Mouse (Mus musculus) limb, embryonic 14.5 days (tissue): ENCODE results near the gene 4933417A18Rik. TPM values are rescaled to one million over a fixed set of nuclear protein-coding genes. Genes with fewer than 3 reads are reported as not detected.
"Not testable (repeated sequence)": the region's sequence is repeated elsewhere in the genome, so short reads cannot be mapped to it uniquely, and the experiment has no call there.

ENCODE experiments used
- ATAC-seq: fragments of 200-750 bp; cut with Nextera tagmentation; 2 replicates; pipeline ENCODE4 v1.8.0; 2017; ENCODE audit warnings: low read depth, moderate number of reproducible peaks, moderate TSS enrichment; ENCODE audit not compliant: low FRiP score
- DNase-seq: peaks from one replicate; pipeline ENCODE4 v3.0.0-alpha.2; 2015; ENCODE audit warnings: low spot score
- H3K27ac ChIP-seq: fragments of 300-500 bp; sonication (generic); replicated peaks from 2 replicates; pipeline ENCODE4 v1.5.1; 2014; ENCODE audit warnings: low read depth, mild to moderate bottlenecking, low read length, moderate library complexity, mixed read lengths
- H3K27me3 ChIP-seq: fragments of 300-500 bp; sonication (generic); 2 replicates; pipeline ENCODE4 v1.6.1; 2014; ENCODE audit warnings: low read length, mixed read lengths; ENCODE audit not compliant: control insufficient read depth, insufficient read depth
- H3K36me3 ChIP-seq: fragments of 300-500 bp; sonication (generic); 2 replicates; pipeline ENCODE4 v1.6.1; 2014; ENCODE audit warnings: mild to moderate bottlenecking, low read length, moderate library complexity, mixed read lengths; ENCODE audit not compliant: control insufficient read depth, insufficient read depth
- H3K4me1 ChIP-seq: fragments of 300-500 bp; sonication (generic); 2 replicates; pipeline ENCODE4 v1.6.1; 2014; ENCODE audit warnings: antibody characterized with exemption, low read length, mixed read lengths; ENCODE audit not compliant: control insufficient read depth, insufficient read depth
- H3K4me2 ChIP-seq: fragments of 300-500 bp; sonication (generic); replicated peaks from 2 replicates; pipeline ENCODE4 v1.6.1; 2014; ENCODE audit warnings: low read depth, mild to moderate bottlenecking, low read length, moderate library complexity; ENCODE audit not compliant: severe bottlenecking
- H3K4me3 ChIP-seq: fragments of 300-500 bp; sonication (generic); replicated peaks from 2 replicates; pipeline ENCODE4 v1.5.1; 2014; ENCODE audit warnings: low read length
- H3K9ac ChIP-seq: fragments of 300-500 bp; sonication (generic); 2 replicates; pipeline ENCODE4 v1.6.1; 2014; ENCODE audit warnings: mild to moderate bottlenecking, low read depth, low read length, moderate library complexity; ENCODE audit not compliant: severe bottlenecking
- H3K9me3 ChIP-seq: fragments of 300-500 bp; sonication (generic); 2 replicates; pipeline ENCODE4 v1.6.1; 2016; ENCODE audit warnings: low read length; ENCODE audit not compliant: control insufficient read depth
- POLR2A ChIP-seq: fragments of 200-500 bp; IDR thresholded peaks from 2 replicates; pipeline ENCODE4 v1.8.0; 2012; ENCODE audit warnings: inconsistent platforms, mild to moderate bottlenecking, moderate library complexity, borderline replicate concordance; ENCODE audit not compliant: insufficient read depth, insufficient read length; ENCODE audit errors: extremely low read depth
- WGBS: fragments of 180-500 bp; shearing (Covaris S2); extraction: QIAGEN DNeasy Blood & Tissue Kit; methylation state at CpG from one replicate; pipeline ENCODE4 v1.1.7; 2014; 5-methylcytosine and 5-hydroxymethylcytosine counted together
- polyA plus RNA-seq, 2 experiments: library from polyadenylated mRNA; depleted of rRNA in 1 of 2; stranded (reverse) in 1 of 2; unstranded in 1 of 2; fragments of >200 nt; fragmentation: Nextera tagmentation in 1 of 2; extraction: Ambion mirVana in 1 of 2; gene quantifications; 2 replicates each; pipeline versions ENCODE4 v1.2.1 to v1.2.3; 2012 to 2014

4933417A18Rik gene
- polyA plus RNA-seq (2012; rRNA removed) = not detected in 2 replicates
- polyA plus RNA-seq (2014; fragmentation: Nextera tagmentation; extraction: Ambion mirVana) = not detected in 2 replicates

DNA sequence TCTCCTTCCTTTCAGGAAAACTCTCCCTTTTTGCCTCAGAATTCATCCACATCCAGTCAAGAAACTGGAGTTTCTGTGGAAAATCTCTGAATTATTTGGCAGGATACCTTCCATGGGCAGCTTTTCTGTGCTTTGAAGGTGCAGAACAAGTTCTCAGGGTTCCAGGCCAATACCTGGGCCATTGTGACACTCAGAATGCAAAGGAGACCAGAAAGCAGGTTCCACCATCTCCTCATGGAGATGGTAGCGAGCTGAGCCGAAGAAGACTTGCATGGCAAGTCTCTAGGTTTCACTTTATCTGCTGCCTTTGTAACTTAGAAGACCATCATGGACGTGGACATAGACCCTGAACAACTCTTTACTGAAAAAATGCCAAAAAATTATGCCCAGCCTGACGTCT lies at the start of gene 4933417A18Rik, which contains the start of gene Fam217a:
4933417A18Rik (plus strand) TSS at position 200 of the 400 bp plus-strand sequence.
Fam217a (minus strand) TSS at position 101 of the 400 bp plus-strand sequence.
- Histone ChIP-seq H3K9ac (no peak within 1 kb of the TSS), H3K27ac (no peak within 1 kb of the TSS), H3K4me3 (no peak within 1 kb of the TSS), H3K27me3 (no peaks in the 10 kb centered on the region), H3K4me1 (no peaks in the 10 kb centered on the region), H3K4me2 (no peak within 1 kb of the TSS), H3K36me3 (no peaks in the 10 kb centered on the region), H3K9me3 (no peaks in the 10 kb centered on the region)
- no peak for ATAC-seq
- WGBS = 81% methylated on average over 4 of the region's 4 CpGs
- no peak for TF ChIP-seq POLR2A
- no peak for DNase-seq

DNA sequence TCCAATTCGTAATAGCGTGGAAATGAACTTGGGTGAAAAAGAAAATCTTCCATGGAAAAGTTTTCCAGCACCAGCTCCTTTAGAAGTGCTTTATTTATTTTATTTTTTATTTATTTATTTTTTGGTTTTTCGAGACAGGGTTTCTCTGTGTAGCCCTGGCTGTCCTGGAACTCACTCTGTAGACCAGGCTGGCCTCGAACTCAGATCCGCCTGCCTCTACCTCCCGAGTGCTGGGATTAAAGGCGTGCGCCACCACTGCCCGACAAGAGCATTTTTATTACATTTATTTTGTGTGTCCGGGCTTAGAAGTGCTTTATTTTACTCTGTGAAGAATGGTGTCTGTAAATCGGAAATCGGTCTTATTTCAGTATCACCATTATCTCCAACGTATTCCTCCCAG lies 49.5 kb upstream of the 4933417A18Rik start:
- Histone ChIP-seq H3K4me2 (peak overlapping the region; percentile 76), H3K9ac (peak overlapping the region; percentile 96; the same call in 1 of the 2 replicates), H3K4me1 (peaks cover 10% of the 10 kb centered on the region), H3K27ac (peak overlapping the region; percentile 98), H3K4me3 (peak overlapping the region; percentile 99)
- not testable (repeated sequence) for DNase-seq, H3K27me3 ChIP-seq, H3K9me3 ChIP-seq, H3K36me3 ChIP-seq, ATAC-seq
- 17% methylated on average over 13 of the region's 13 CpGs for WGBS

DNA sequence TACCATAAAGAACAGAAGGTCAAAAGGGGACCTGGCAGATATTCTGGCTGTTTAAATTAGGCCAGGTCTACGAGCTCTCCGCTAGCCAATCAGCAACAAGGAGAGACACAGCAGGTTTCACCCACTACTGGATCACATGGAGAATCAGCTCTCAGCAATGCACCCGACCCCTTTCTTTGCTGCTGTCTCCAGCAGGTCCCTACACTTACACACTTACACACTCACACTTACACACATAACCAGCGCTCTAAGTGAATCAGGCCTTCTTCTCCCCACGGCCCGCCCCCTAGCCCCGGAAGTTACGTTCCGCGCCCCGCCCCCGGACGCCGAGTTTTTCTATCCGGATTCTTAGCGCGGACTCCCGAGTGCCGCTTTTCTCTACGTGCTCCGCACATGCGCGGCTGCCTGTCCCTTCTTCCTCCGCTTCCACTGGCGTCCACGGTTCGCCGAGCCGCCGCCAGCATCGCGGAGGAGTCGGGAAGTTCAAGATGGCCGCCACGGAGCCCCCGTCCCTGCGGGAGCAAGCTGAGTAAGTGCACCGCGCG lies 49.0 kb upstream of the 4933417A18Rik start, which contains the start of gene Prpf4b:
Prpf4b (plus strand) TSS at position 137 of the 545 bp plus-strand sequence.
- ATAC-seq (peak; percentile 75), DNase-seq (peak; percentile 92)
- peak within 1 kb of the TSS; percentile 98 for H3K27ac ChIP-seq
- no peaks in the 10 kb centered on the region for H3K27me3 ChIP-seq
- H3K4me3 ChIP-seq = peak within 1 kb of the TSS; percentile 99
- H3K4me1 ChIP-seq = peaks cover 10% of the 10 kb centered on the region
- H3K4me2 ChIP-seq = peak within 1 kb of the TSS; percentile 76
- WGBS = under 1% methylated on average over 39 of the region's 40 CpGs
- H3K9ac ChIP-seq = peak within 1 kb of the TSS; percentile 96
- H3K36me3 ChIP-seq = no peaks in the 10 kb centered on the region
- no peaks in the 10 kb centered on the region for H3K9me3 ChIP-seq
- no peak for TF ChIP-seq POLR2A

DNA sequence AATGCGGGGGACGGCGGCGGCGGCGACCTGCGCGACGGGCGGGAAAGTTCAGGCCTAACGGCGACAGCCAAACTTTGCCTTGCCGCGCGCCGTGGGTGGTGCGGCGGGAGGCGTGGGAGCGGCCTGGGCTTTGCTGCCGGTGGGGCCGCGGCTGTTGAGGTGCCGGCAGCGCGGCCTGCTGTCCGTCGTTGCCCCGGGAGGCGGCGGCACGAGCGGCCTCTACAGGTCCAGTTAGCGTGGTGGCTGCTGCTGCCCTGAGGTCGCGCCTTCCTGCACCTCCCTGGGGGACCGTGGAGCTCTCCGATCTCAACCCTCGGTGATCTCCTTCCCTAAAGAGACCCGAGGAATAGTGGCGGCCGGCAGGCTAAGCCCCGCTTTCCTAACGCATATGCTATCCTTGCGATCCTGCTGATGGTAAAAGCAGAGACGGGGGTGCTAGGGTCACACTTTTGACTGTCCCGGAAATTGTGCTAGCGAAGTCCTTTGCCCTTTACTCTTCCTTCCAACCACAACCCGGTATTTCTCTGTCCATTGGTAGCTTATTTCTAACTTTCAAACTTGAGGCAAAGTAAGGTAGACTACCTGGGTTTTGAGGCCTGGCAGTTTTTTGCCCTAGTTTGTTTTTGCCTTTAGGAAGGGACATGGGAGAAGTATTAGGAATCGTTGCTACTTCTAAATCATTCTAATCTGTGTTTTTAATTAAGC lies 48.3 kb upstream of the 4933417A18Rik start:
- 1% methylated on average over 29 of the region's 50 CpGs for WGBS
- Histone ChIP-seq H3K4me1 (peaks cover 10% of the 10 kb centered on the region), H3K9me3 (no peaks in the 10 kb centered on the region), H3K4me3 (peak overlapping the region; percentile 99), H3K27me3 (no peaks in the 10 kb centered on the region), H3K4me2 (peak overlapping the region; percentile 76), H3K9ac (peak overlapping the region; percentile 96), H3K36me3 (0 out of 2 replicates have a peak, but pooled peaks cover under 1% of the 10 kb centered on the region), H3K27ac (peak overlapping the region; percentile 98)
- peak; percentile 23 for ATAC-seq
- TF ChIP-seq POLR2A = no peak
- DNase-seq = peak; percentile 34

DNA sequence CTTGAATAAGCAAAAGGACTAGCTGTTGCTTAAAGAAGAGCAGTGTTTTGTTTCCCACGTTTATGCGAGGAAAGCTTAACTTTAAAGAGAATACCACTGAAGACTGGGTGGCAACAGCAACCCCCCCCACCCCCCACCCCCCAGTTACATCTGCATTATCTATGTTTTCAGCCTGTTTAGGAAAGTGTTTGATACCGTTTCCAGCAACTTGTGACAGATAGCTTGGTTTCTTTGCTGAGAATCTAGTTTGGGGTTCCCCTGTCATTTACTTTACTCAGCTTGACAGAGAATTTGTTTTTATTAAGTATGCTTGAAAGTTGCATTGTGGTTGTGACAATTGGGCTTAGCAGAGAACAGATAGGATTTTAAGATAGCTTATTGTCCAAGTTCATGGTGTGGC lies 47.7 kb upstream of the 4933417A18Rik start:
- no peak for DNase-seq
- H3K27ac ChIP-seq = no peak overlapping the region

More for the DNA sequence above, 47.7 kb upstream of the 4933417A18Rik start:
- H3K4me2 ChIP-seq = peak overlapping the region; percentile 76
- peak overlapping the region; percentile 96 for H3K9ac ChIP-seq
- no peaks in the 10 kb centered on the region for H3K27me3 ChIP-seq
- no peak for ATAC-seq
- 16% methylated on average over 3 of the region's 3 CpGs for WGBS
- no peak for TF ChIP-seq POLR2A
- H3K4me1 ChIP-seq = peaks cover 10% of the 10 kb centered on the region
- H3K36me3 ChIP-seq = 0 out of 2 replicates have a peak, but pooled peaks cover 5% of the 10 kb centered on the region
- H3K9me3 ChIP-seq = no peaks in the 10 kb centered on the region
- H3K4me3 ChIP-seq = peak overlapping the region; percentile 99
